Mouse (Mus musculus) adrenal gland, postnatal 25 days (tissue): ENCODE results near the gene Fbxl17. TPM values are rescaled to one million over a fixed set of nuclear protein-coding genes. Genes with fewer than 3 reads are reported as not detected.

ENCODE experiments used
- DNase-seq: peaks from one replicate; pipeline ENCODE4 v3.0.0; 2021; ENCODE audit warnings: mixed read lengths
- total RNA-seq: library from RNA; stranded (reverse); gene quantifications from 2 replicates; pipeline ENCODE4 v1.2.3, GENCODE M21; 2021

Fbxl17 gene
- total RNA-seq, 1 experiment from 2014 or later: 42.4 TPM

DNA sequence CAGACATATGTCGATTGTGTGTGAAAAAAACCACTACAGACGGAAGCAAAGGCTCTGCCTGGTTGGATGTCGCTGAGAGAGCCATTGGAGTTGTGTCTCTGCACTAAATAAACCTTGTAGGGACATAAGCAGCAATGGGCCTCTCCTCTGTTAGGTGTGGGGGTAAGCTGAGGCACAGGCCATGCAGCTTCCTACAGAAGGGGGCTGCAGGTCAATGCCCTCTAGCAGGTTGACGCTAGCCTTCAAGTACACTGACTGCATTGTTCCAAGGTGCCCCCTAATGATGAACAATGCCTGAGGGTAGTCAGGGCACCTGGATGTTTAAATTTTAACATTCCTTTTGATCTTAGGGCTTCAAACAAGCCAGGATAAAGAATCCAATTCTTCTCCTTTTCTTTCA lies 291.5 kb downstream of the Fbxl17 start:
- no peak for DNase-seq

DNA sequence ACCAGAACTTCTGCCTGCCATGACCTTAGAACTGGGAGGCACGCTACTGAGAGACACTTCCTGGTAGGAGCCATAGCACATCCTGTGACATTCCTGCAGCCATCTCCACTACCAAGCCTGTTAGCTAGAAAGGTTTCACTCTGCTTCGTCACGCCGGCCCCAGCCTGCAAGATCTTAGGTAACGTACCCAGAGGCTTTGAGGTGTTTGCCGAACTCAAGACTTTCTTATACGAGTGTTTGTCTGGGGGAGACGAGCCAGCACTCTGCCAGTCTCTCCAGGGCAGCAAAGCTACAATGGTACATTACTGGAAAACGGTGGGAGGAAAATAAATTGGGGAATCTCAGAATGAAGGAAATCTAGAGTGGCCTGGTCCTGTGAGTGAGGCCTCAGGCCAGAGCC lies 292.1 kb downstream of the Fbxl17 start:
- DNase-seq: no peak

DNA sequence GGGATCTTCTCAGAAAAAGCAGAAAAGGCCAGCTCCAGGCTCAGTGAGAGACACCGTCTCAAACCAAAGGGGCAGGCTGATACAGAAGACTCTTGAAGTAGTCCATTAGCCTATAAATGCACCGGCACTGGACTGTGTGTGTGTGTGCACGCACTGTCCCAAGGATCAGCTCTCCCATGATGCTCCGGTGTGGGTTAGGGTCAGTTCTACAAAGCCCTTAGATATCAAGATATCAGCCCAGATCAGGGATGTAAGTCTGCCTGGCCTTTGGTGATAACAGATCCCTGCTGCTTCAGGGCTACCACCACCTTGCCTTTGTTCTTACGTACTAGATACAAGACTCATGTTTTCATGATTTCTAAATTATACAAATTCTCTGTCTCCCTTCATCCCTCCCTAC lies 294.5 kb downstream of the Fbxl17 start:
- no peak for DNase-seq

DNA sequence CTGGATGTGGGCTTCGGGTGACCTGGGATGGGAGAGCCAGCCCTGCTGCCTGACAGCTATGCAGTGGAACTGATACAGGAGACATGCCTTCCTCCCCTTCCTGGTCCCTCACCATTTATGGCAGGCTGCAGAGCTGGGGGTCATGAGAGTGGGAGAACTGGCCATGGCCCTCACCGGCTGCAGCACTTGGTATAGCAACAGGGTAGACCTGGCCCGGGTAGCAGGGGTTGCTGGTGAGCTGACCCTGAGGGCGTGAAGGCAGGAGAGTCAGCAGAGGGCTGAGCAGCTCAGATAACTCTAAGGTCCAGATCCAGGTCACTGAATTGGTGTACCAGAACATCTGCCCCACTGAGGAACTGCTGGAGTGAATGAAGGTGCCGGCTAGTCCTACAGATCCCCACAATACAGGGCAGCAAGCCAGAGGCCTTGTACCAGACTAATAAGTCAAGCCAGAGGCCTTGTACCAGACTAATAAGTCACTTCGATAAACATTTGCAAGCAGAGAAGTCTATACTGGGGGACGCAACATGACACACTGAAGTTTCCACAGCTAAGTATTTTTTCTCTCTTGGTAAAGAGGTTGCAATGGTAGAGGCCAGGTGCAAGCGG lies 296.1 kb downstream of the Fbxl17 start:
- peak; percentile 69 for DNase-seq

DNA sequence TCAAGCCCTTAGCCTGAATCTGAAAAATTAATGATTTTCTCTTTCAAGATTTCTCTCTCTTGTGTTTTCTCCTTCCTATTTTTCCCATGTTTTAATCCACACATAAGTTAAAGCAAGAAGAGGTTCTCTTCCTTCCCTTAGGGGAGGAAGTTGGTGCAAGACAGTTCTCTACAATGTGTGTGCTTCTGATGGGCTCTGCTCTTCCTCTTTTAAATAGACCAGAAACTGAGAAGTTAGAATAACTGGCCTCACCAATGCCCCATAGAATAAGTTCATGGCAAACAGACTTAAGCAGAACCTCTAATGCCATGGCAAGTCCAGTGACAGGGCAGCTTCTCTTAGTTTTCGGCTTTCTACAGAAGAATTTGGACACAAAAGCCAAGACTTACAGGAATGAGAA lies 301.1 kb downstream of the Fbxl17 start:
- no peak for DNase-seq

DNA sequence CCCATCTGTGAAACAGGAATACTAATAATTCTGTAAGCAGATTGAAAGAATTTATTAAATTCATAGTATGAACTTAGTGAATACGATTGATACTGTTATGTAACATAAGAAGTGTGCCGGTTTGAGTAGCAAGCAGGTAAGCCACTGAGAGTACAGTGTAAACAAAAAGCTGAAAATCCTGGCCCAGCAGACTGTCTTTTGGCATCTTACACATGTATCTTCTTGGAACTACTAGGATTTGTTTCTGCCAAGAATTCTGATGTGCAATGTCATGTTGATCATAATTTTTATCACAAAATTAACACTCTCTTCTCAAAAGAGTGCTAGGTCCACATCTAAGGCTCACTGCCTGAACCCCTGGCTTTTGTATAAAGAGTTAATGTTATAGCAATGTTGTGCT lies 304.3 kb downstream of the Fbxl17 start:
- DNase-seq: no peak

DNA sequence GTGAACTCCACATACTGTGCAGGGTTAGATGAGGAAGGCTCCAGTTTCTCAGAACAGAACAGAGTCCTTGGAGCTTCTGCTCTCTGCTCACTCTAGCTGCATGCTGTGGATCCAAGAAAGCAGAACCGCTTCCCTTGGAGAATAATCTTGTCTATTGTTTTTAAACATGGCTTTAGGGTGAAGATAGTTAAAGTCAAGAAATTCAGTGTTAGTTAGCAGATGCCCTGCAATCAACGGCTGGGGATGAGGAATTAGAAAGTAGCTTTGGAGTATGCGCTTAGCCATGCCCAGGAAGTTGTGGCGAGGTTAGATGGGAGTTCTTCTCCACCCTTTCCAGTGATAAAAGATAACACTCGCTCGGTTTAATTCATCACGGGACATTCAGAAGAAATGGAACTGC lies 306.6 kb downstream of the Fbxl17 start:
- no peak for DNase-seq

DNA sequence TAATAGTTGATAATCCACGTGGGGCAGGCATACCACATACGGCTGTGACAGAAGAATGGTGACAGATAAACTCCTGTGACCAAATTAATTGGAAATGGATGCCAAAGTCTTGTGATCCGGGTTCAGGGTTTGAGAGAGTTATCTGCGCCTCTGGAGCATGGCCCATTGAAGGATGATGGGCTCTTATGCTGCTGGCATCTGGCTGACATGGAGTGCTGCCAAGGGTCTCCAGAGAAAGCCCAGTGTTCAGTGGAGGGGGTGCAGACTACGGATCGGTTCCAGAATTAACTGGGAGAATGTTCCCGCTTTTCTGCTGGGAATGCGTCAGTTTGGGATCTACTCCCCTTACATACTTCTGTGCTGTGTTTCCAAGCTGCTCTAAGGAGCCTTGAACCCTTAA lies 308.5 kb downstream of the Fbxl17 start:
- no peak for DNase-seq

DNA sequence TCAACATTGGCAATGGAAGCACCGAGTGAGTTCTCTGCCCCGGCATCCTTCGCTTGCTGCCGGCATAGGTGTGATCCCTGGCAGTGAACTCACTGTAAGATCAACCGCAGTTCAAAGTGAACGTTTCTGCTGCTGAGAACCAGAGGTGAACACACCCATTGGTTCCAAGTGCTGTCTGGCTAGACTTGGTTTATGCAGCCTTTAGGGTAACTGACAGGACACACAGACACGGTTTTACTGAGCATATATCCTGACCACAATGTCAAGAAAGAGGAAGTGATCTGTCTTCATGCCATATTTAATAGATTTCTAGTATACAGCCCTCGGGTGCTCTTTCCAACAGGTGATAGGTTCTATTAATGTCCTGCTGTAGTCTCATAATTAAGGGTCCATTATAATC lies 310.5 kb downstream of the Fbxl17 start:
- no peak for DNase-seq

DNA sequence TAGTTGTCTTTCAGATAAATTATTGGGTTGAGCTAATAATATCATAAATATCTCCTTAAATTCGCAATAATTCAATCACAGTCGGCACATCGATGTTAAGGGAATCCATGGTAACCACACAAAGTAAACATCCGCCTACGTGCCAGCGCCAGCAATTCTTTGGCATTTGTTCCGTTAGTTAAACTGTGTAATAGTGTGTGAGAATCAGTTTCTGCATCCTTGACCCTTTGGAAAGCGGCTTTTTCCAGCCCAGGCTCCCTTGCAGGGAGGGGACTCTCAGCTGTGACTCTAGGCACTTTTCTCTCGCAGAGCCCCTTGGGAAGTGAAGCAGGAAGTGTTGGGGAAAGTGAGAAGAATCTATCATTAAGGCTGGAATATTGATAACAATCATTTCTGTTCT lies 314.3 kb downstream of the Fbxl17 start:
- DNase-seq: peak; percentile 27

DNA sequence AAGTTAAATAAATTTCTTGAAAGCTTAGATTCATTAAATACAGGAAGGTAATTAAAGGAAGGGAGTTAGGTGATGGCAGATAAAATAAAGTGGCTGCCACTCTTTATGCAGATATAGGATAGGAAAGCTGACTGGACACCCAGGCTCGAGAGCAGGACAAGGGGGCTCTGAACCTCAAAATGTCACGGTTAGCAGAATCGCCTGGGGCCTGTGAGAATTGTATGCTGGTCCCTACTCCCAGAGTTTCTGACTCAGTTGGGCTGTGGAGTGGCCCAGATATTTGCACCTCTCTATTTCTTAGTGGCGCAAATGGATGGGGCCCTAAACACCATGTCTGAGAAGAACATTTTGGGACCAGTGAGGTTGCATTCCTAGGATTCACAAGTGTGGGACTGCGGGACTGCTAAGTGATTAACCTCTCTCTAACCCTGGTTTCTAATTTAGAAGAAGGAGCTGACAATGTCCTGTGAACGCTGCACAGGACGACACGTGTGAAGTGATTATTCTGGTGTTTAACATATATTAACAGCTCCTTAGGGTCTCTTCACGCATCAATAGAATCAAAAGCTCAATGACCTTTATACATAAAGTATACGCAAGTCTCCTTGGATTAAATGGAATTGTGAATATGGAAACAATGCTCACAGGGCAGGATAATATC lies 314.8 kb downstream of the Fbxl17 start:
- DNase-seq: no peak

DNA sequence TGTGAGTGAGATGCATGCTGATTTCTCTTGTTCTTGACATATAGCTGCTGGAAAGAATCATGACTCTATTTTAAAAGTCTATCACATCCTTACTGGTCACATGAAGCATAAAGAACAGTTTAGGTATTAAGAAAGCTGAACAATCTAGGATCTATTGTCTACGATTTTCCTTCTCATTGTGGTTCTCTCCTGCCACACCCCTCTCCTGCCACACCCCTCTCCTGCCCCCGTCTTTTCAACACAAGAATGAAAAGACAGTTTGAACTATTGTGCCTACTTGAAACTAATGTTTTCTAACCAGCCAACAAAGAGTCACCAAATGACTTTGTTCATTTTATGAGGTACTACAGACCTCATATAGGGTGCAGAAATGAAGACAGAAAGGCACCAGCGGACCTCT lies 316.4 kb downstream of the Fbxl17 start:
- no peak for DNase-seq

DNA sequence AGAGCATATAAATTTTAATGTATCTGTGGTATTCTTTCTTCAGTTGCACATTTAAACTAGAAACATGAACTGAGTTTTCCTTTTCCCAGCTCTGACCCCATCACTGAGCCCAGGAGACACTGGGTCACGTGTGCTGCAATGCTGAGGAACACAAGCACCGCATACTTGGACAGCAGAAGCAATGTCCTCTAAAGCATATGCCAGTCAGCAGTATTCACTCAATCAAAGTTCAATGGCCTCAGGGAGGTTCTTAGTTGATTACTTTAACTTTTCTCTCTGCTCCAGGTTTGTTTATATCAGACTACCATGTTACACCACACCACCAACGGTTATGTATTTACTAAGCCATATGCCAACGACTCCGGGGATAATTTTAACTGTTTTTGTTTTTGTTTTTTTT lies 318.2 kb downstream of the Fbxl17 start:
- no peak for DNase-seq

DNA sequence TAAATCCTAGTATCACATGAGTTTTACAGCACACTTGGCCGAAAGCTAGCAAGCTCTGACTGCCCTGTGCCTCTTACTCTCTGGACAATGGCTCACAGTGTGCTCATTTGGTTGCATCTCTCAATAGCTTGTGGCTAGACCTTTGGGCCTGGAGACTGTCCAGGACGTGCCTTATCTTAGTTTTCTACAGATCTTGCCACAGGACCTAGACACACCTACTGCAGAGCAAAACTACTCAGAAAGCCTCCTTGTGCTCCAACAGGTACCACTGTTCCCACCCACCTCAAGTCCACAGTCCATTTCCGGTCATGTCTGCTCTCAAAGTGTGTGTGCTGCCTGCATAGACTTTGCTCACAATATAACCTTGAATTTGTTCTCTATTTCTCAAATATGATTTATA lies 319.8 kb downstream of the Fbxl17 start:
- DNase-seq: no peak

DNA sequence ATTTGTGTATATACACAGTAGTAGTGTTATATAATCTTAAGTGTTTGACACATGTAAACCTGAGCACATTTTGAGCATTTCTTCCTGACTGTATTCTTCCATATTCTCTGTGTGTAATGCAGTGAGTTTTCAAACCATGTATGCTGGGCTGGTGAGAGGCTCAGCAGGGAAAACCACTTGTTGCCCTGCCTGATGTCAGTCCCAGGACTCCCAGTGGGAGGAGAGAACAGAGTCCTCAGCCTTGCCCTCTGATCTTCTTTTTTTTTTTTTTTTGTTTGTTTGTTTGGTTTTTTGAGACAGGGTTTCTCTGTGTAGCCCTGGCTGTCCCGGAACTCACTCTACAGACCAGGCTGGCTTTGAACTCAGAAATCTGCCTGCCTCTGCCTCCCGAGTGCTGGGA lies 321.5 kb downstream of the Fbxl17 start:
- no peak for DNase-seq

DNA sequence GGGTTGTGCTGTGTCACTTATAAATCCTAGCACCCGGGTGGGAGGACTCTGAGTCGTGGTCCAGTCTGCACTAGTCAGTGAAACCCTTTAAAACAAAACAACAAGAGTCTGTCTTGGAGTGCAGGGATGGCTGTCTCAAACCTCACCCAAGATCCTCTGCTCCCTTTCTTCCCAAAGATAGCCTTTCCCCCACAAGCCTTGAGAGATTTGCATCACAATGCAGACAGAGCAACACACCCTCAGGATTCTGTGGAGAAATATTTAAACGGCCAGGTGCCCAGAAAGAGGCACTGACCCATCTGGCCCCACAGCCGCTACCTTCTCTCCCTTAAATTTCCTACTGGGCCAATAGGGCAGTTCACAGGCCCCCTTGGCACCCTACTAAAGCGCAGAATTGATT lies 323.4 kb downstream of the Fbxl17 start:
- DNase-seq: no peak

DNA sequence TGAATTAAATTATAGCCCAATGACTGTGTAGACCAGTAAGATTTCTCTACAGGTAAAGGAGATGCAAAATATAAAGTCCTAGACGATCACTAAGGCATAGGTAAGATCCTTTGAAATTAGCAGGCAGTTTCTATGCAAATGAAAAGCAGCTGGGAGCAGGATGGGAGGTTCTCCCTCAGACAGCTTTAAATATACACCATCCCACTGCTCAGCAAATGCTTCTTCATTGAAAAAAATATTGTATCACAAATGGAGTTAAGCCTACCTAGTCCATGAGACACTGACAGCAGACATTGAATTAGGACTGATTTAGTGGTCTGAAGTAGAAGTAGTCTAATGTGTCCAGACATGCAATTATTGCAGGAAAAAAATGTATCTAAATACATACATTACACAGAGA lies 327.1 kb downstream of the Fbxl17 start:
- no peak for DNase-seq

DNA sequence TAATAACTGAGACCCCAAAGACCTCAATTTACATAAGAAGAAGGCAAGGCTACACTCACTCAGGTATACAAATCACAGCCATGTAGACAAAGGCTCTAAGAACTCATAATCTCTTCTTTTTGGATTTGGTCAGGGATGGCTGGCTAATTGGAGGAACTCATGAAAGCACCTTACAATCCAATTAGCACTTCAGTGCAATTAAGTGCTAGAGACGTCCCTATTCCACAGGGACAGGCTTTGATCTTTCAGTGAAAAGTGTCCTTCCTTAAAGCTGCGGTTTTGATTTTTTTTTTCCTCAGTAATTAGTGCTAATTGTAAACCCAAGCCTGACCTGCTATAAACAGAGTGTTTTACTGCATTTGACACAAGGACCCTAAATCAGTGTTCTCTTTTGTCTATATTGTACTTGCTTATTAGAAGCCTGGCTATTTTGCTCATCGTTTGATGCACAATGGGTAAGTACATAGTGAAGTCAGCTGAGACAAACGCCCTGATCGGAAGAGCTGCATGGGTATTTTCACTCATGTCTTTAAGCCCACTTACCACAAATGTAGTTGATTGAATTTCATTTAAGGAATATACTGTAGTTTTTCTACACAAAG lies 327.8 kb downstream of the Fbxl17 start:
- DNase-seq: no peak

DNA sequence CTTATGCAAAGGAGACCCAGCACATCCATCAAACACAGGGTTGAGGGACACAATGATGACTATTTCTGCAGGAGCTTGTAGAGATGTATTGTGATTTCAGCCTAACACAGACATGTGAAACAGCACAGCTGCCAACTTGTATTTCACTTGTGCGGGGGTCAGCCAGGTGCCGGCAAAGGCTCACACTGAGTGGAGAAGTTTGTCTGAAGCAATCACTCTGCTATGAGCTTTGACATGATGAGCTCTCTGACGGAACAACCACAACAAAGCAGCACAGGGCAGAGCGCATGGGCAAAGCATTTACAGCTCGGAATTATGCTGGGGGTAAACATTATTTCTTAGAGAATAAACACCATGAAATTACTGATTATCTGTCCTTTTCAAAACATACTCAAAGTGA lies 328.6 kb downstream of the Fbxl17 start:
- no peak for DNase-seq

DNA sequence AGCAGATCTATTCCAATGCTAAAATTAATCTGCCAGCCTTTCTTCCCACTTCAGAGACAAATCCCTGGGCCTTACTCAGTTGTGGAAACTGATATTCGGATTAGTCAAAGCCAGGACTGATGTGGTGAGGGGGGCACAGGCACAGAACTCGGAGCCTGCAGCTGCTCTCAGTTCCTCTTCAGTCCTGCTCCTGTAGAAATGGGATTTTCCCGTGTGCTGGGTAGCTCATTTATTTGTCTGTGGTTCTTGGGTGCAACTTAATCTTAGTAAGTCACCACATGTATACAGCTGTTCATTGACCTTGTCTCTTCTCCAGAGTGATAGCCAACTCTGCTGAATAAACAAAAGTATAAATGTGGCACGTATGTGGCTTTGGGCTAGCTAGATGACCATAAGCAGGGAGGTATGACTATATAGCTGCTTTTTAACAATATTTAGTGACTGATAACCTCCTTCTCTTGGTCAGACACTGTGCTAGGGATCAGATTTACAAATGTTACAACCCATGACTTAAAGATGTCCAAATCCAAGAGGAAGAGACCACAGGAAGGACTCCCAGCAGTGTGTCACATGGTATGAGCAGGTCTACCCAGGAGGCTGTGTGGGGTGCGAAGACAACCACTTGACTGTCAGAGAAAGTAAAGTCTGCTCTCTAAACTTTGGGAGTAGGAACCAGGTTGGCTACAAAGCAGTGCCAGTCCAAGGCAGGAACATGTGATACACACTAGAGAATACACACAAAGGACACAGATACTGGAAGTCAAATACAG lies 331.6 kb downstream of the Fbxl17 start:
- no peak for DNase-seq

DNA sequence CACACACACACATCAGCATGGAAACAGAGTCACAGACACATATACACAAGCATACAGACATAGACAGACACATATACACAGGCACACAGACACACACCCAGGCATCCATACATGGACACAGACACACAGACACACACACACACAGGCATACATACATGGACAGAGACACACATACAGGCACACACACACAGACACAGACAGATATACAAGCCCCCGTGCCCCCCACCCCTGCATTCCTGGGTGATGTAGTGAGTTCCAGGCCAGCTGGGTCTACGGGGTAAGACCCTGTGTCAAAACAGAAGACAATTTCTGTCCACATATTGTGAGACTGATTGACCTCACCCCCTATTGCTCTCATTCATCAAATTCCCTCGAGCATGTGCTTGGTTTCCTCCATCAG lies 332.6 kb downstream of the Fbxl17 start:
- no peak for DNase-seq

DNA sequence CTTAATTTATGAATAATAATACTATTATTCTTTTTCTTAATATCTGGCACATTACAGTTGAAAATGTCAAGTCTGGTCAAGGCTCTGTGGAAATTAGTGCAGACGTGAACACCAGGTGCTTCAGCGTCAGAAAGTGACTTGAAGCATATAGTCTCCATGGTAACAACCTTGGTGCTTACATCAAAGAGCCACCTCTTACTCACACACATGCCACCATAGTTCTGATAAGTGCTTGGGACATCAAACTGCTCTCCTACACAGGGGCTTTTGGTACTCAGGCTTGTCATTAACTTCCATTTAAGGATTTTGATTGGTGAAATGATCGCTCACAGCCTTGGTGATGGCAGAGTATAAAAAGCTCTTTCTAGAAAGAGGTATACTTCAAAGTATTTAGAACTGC lies 333.1 kb downstream of the Fbxl17 start:
- no peak for DNase-seq

DNA sequence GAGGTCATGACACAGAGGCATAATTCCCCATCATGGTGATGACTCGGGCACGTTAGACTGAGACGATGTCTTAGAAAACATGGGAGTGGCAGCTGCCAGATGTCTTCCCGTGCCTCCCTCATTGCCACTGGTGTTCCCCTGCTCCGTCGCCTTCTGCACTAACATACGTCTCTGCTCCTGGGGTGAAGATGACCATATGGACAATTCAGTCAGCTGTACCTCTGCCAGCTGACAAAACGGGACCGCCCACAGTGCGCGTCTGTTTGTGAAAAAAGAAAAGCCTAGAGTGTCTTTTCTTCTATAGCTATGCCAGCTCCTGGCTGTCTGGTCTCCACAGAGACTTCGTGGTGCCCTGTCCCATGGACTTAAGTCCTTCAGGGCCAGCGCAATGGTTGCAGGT lies 334.0 kb downstream of the Fbxl17 start:
- no peak for DNase-seq

DNA sequence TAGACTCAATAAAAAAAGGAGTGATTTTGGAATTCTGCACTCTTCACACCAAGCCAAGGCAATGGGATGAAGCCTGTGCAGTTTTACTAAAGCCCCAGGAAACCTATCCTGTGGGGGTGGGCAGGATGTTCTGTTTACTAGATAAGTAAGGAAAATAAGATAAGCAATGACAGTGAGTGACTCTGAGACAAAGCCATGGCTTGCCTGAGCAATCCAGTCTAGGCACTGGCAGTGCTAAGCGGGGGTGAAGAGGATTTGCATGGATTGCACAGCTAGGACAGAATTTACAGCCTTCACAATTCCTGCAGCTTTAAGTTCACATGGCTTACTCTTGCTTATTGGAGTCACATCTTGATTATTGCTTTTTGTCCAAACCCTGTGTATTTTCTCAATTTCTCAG lies 335.5 kb downstream of the Fbxl17 start:
- DNase-seq: no peak
